Mouse (Mus musculus) myocyte (in vitro differentiated cells): ENCODE data around the gene Usp6nl.

ENCODE experiments used
- E2F4 ChIP-seq: IDR thresholded peaks from one replicate; pipeline ENCODE4 v1.6.1; 2011; ENCODE audit warnings: mild to moderate bottlenecking, control low read depth, moderate library complexity; ENCODE audit not compliant: insufficient read depth
- MAX ChIP-seq: IDR thresholded peaks from one replicate; pipeline ENCODE4 v1.6.1; 2011; ENCODE audit warnings: low read depth, mild to moderate bottlenecking, control low read depth
- MYOG ChIP-seq, 3 experiments: IDR thresholded peaks; one replicate each; pipeline ENCODE4 v1.6.1; 2011; ENCODE audit warnings: control low read depth in 2 of 3, low read depth in 2 of 3, mild to moderate bottlenecking in 2 of 3; ENCODE audit not compliant: insufficient read length in 2 of 3, control insufficient read depth in 1 of 3, insufficient read depth in 1 of 3
- POLR2A ChIP-seq: IDR thresholded peaks from one replicate; pipeline ENCODE4 v1.6.1; 2011; ENCODE audit warnings: low read depth, mild to moderate bottlenecking, control low read depth, moderate library complexity; ENCODE audit not compliant: insufficient read length
- POLR2AphosphoS2 ChIP-seq: IDR thresholded peaks from one replicate; pipeline ENCODE4 v1.6.1; 2011; ENCODE audit warnings: low read depth, control low read depth; ENCODE audit not compliant: insufficient read length
- TCF12 ChIP-seq: IDR thresholded peaks from one replicate; pipeline ENCODE4 v1.6.1; 2011; ENCODE audit warnings: mild to moderate bottlenecking, control low read depth; ENCODE audit not compliant: poor library complexity, insufficient read depth, severe bottlenecking

GRCm38 (mm10) chr2:6397166-6397565 lies 74.7 kb downstream of the Usp6nl start:
- TF ChIP-seq POLR2A (no peak), MAX (no peak), MYOG (IDR thresholded peaks at IDR 0.05; ENCODE audit: control insufficient read depth in 1 of 3, insufficient read depth in 1 of 3, insufficient read length in 2 of 3, low read depth in 2 of 3) (no peak), TCF12 (no peak), POLR2AphosphoS2 (no peak), E2F4 (no peak)
